Mouse (Mus musculus): Measurements from ENCODE around the gene Foxe3.

Gene Foxe3

GRCm38 (mm10) chr4:114916056-114916455 lies 9.8 kb downstream of the Foxe3 start:
- no peak for DNase-seq (ENCODE audit: low spot score)

- DNase-seq (ENCODE audit: low spot score) = peak; percentile 22
Observed at GRCm38 (mm10) chr4:114913594-114913962, 12.2 kb downstream of the Foxe3 start.

DNA sequence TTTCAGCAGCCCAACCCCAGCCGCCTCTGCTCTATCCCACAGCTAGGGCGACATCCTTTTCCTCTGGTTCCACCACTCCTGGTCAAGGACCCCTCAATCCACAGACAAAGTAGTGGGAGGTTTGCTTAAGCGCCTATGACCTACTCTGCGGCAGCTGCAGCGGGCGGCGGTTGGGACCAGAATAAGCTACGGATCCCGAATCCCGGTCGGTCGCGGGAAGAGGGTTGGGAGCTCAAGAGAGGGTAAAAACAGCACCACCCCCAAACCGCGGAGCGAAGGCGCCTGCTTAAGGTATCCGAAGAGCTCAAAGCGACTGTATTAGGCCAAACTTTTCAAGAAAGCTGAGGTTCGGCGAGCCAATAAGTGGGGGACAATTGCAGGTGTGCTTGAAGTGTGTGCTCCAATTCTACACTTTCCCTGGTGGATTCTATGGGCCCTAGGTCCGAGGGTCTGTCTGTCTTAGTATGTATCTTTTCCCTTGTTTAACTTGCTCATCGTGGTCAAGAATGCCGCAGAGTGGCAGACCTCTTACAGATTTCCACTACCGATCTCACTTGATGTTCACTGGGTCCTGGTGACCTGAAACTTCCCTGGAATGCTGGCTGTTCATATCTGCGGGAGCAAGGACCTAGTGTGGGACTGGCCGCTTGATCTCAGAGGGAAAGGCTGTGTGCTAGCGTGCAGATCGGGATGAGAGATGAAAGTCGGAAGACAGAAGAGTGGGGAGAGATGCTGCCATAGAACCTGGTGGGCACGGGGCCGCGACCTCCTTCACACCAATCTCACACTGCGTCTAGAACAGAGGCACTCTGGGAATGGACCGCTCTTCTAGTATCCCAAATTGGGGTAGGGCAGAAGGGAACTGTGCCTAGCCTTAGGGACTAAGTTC lies 12.9 kb downstream of the Foxe3 start:
- DNase-seq (ENCODE audit: low spot score) = no peak

- DNase-seq (ENCODE audit: low spot score) = peak; percentile 36
Observed at GRCm38 (mm10) chr4:114909602-114910484, 16.0 kb downstream of the Foxe3 start.

GRCm38 (mm10) chr4:114908829-114909601 lies 16.8 kb downstream of the Foxe3 start, which contains the start of gene Foxd2:
Gene Foxd2, minus strand, starts transcription at chr4:114908873.
- DNase-seq (ENCODE audit: low spot score) = peak; percentile 72

DNA sequence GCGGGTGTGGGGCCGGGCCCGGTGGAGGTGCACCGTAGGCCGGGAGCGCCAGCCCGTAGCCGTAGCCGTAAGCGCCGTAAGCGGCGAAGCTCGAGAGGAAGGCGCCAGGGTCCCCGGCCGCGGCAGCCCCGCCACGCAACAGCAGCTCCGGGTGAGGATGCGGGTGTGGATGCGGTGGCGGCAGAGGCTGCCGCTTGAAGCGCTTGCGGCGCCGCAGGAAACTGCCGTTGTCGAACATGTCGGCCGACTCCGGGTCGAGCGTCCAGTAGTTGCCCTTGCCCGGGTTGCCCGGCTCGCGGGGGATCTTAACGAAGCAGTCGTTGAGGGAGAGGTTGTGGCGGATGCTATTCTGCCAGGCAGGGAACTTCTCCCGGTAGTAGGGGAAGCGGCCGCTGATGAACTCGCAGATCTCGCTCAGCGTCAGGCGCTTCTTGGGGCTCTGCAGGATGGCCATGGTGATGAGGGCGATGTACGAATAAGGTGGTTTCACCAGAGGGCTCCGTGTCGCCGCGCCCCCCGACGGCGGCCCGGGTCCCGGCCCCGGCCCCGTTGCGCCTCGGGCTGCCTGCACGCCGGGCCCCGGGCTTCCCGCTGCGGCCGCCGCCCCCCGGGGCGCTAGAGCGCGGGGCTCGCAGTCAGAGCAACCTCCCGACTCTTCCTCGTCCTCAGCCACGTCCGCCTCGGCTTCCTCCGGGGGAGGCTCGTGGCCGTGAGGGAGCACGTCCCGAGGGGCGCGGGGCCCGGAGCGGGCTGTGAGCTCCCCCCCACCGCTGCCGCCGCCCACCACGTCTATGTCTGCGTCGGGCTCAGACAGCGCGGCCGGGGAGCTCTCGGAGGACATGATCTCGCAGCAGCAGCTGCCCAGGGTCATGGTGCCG lies 17.6 kb downstream of the Foxe3 start:
- no peak for DNase-seq (ENCODE audit: low spot score)

DNA sequence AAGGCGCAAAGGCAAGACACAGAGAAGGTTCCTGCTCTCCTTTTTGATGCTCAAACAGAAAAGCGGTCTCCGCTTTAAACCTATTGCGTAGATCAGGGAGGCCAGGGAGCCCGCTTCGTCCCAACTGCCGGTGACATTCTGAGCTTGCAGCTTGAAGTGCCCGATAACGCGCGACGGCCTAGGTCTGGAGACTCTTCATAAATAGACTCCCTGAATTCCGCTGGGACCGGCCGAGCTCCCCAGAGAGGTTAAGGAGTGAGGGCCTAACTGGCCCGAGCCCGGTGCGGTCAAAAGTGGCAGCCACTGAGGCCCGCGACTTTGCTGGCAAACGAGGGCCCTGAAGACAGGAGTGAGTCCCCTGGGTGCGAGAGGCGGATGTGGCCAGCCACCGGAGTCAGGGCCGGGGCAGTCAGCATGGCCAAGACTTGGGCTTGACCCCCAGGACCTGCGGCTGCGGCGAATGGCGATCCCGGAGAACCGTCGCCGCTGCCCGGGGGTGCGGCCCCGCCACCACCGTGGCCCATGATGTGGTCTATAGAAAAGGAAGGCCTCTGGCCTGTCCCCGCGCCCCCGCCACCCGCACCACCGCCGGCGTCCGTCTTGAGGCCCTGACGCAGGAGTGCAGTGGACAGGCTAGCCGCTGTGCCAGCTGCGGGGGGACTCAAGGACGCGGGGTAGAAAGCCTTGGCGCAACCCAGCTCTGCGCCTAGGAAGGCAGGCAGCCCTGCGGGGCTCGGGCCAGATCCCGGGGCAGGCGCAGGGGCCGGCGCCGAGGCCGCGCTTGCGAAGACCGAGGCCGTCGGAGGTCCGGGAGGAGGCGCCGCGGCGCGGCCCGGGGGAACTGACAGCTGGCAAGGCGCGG lies 18.5 kb downstream of the Foxe3 start:
- DNase-seq (ENCODE audit: low spot score) = no peak

- no peak for DNase-seq (ENCODE audit: low spot score)
Observed at GRCm38 (mm10) chr4:114905969-114906680, 19.7 kb downstream of the Foxe3 start.

- DNase-seq (ENCODE audit: low spot score) = no peak
Observed at GRCm38 (mm10) chr4:114905501-114905900, 20.3 kb downstream of the Foxe3 start.

DNA sequence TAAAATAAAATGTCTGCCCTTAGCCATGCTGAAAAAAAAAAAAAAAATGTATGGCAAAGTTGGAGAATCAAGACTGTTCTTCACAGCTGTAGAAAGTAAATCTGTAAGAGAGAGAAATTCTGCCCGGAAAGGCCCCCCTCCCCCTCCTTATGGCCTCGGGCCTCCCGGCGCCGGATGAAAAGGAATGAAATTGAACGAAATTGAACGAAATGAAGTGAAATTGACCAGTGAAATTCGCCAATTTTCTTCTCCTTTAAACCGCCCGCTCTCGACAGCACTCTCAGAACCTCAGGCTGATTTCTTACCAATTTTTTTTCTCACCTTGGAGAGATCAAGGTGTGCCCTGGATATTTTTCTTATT lies 22.4 kb downstream of the Foxe3 start:
- no peak for DNase-seq (ENCODE audit: low spot score)

DNA sequence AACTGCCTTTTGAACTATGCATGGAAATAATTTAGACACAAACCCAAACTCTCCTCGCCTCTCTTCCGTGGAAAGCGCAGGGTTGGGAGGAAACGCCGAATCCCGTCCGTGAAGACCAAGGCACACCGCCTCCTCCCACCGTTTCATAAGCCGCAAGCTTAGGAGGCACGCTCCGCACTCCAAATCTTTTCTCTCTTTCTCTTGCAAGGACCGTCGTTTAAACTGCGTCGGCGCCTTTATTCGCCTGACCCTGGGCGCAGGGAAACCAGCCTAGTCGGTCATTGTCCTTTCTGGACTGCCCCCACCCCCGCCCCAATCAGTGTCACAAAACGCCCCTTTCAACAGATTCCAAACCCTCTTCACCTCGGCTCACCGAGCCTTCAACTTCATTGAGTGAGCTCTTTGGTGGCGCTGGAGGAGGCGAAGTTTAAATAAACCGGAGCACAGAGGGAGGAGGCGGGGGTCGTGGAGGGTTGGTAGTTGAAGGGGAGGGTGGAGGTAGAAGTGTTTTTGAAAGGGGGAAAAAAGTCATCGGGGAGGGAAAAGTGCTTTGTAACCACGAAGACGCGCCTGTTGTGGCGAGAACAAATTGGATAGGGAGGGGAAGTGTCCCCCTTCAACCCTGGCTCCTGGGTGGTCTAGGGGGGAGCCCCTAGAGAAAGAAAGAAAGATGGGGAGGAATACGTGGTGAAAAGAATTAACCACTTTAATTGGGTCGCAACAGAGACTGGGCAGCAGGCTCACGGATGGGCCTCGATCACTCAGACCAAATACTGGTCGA lies 23.0 kb downstream of the Foxe3 start:
- no peak for DNase-seq (ENCODE audit: low spot score)

DNA sequence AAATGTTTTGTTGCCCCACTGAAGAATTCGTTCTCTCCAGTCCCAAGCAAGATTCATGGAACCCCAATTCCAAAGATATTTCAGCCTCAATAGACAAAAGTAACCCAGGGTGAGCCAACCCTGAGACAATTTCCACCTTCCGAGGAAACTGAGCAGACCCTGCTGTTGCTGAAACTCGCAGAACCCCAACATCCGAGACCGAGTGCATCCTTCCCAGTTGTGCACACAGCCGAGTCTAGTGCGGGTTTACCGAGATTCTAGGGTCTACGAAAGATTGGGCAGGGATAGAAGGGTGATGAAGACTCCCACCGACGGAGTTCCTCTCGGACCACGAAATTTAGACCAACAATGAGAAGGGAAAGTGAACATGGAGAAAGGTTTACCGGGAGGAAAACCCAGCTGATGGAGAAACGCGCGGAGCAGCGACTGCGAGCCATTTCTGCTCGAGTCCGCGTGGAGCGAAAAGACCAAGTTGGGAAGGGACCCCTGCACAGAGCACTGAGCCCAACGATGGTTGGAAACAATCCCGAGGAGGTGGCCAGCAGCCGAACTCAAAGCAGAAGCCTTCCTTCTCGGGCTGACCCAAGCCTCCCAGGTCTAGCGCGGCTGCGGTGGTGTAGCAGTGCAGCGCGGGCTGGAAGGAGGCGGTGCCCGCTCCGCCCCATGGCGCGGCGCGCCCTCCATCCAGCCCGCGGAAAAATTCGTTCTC lies 24.0 kb downstream of the Foxe3 start:
- no peak for DNase-seq (ENCODE audit: low spot score)

- DNase-seq (ENCODE audit: low spot score) = no peak
Observed at GRCm38 (mm10) chr4:114900866-114901642, 24.8 kb downstream of the Foxe3 start.

DNA sequence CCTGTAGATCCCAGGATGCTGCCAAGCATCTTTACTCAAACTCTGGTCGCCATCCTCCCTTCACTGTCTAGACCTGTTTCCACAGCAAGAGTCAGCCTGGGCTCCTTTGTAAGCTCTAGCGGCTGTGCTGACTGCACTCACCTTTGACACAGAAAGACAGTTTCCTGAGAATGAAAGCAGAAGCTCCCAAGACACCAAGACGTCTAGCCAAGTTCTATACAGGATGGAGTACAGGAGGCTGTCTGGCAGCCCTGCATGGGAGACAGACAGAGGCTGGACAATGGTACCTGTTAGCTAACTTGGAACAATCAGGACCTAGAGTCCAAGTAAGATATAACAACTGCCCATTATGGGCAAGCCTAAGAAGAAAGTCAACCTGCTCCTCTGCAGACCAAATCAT lies 25.9 kb downstream of the Foxe3 start:
- DNase-seq (ENCODE audit: low spot score) = no peak

DNA sequence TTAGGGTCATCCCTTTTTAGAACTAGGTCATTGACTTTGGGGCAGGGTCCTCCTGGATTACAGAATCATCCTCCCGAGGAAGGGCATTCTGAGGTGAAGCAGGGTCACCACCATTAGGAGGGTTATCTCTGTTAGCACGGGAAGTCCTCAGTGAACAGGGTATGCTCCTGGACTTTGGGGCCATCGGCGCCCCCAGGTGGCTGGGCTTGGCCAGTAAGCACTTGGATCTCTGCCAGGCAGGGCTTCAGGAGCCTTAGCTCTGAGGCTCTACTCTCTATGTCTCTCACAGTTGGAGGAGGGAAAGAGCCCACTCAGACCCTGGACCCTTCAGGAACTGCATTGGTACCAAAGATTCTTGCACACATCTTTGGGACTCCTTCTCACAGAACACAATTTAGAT lies 28.0 kb downstream of the Foxe3 start:
- DNase-seq (ENCODE audit: low spot score) = no peak

- DNase-seq (ENCODE audit: low spot score) = no peak
Observed at GRCm38 (mm10) chr4:114882232-114882631, 43.6 kb downstream of the Foxe3 start.

GRCm38 (mm10) chr4:114876441-114876972 lies 49.3 kb downstream of the Foxe3 start:
- DNase-seq (ENCODE audit: low spot score) = no peak

All from c-Kit-positive CD71-positive TER-119-positive erythroid progenitor cells, embryonic 14.5 days (primary cell).